Mouse (Mus musculus) gonadal fat pad, adult 2 months (tissue): ENCODE data around the gene Slc7a6. TPM values are rescaled to one million over a fixed set of nuclear protein-coding genes. Genes with fewer than 3 reads are reported as not detected.
"Not testable (repeated sequence)": the region's sequence is repeated elsewhere in the genome, so short reads cannot be mapped to it uniquely, and the experiment has no call there.

Source experiments
- DNase-seq: peaks from one replicate; pipeline ENCODE4 v3.0.0-alpha.2; 2012; ENCODE audit warnings: low read depth
- polyA plus RNA-seq: library from polyadenylated mRNA; depleted of rRNA; stranded (reverse); fragments of >200 nt; gene quantifications from 2 replicates; pipeline ENCODE4 v1.2.3, GENCODE M21; 2012; rRNA removed

The Slc7a6 gene
- polyA plus RNA-seq, 1 experiment, result 24.9 TPM

DNA sequence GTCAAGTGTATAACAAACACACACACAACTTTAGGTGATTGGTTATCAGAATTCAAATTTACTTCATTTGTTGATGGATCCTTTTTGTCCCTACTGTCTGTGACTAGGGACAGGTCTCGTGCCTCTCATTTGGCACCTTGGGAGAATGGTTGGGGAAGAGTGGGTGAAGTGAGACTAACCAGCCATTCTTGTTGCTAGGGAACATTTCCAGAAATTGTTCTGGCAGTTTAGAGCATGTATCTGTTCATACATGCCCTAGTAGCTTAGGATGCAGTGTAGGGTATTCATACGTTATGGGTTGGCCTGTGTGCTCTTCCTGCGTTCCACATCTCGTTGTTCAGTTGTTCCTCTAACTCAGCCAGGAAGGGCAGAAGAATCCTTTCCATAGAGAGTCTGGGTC lies 20.5 kb downstream of the Slc7a6 start:
- no peak for DNase-seq

DNA sequence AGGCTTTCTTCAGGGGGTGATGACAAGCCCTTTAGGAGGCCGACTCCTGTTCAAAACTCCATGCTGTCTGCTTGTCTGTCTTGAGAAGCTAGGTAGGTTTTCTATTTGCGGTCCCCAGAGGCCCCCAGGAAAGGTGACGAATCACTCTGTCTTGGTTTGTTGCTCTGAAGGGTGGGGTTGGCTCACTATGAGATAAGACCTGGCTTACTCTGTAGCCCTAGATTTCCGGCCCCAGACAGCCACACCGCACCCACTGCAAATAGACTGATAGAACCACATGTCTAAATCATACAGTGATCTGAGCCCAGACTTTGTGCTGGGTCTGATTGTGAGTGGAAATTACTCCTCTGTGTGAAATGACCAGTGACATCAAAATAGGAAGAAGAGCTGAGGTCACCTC lies 23.0 kb downstream of the Slc7a6 start:
- DNase-seq, result no peak

DNA sequence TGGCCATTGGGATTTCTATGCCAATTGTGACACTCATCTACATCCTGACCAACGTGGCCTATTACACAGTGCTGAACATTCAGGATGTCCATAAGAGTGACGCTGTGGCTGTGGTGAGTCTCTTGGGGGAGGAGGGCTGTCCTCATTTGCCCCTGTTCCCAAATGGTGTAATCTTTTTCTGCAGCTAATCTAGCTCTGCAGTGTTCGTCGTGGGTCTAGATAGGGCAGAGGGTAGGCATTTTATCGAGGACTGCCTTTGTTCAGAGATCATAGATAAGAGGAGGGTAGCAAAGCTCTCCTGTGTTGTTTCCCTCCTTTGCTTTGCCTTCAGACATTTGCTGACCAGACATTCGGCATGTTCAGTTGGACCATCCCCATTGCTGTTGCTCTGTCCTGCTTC lies 24.5 kb downstream of the Slc7a6 start:
- DNase-seq, result no peak

DNA sequence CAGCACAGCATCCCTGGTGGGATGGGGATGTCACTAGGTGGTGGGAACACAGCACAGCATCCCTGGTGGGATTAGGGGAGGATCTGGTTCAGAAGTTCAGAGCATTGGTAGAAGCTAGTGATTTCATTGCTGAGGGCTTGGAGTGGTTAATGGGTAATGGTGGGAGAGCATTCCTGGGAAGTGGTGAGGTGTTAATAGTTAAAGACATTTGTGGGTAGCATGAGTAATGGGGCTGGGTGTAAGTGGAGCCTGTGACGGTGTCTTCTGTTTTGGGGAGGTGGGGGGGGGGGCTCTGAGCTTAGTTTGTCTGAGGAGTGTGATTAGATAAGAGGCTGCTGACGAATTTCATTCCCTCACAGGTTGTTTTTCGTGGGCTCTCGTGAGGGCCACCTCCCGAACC lies 25.4 kb downstream of the Slc7a6 start:
- no peak for DNase-seq

DNA sequence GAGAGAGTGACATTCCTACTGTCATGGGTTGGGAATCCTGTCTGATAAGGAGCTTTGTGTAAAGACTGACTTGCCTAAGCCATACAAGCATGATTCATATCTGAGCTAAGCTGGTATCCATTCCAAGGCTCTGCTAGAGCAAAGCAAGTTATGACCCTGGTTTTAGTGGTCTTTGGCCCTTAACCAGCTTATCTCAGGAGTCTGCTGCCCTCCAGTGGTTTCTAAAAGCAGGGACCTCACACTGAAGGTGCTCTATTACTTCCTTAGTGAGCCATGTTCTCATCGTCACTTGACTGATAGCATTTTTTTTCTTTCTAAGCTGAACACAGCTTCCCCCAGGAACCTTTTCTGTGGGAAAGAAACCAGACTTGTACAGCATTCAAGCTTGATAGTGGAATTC lies 30.1 kb downstream of the Slc7a6 start:
- no peak for DNase-seq

DNA sequence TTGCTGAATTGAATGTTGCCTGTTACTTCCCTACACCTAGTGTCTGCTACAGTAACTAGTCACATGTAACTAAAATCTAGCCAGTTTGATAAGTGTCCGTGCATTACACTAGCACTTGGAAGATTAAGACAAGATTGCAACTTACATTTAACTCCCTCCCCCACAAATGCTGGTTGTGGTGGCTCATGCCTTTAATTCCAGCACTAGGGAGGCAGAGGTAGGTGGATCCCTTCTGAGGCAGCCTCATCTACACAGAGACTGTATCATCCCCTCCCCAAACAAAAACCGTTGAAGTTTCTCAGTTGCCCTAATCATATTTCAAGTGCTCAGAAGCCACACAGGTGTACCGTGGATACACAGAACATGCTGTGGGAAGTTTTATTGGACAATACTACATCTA lies 30.9 kb downstream of the Slc7a6 start:
- DNase-seq, result not testable (repeated sequence)

DNA sequence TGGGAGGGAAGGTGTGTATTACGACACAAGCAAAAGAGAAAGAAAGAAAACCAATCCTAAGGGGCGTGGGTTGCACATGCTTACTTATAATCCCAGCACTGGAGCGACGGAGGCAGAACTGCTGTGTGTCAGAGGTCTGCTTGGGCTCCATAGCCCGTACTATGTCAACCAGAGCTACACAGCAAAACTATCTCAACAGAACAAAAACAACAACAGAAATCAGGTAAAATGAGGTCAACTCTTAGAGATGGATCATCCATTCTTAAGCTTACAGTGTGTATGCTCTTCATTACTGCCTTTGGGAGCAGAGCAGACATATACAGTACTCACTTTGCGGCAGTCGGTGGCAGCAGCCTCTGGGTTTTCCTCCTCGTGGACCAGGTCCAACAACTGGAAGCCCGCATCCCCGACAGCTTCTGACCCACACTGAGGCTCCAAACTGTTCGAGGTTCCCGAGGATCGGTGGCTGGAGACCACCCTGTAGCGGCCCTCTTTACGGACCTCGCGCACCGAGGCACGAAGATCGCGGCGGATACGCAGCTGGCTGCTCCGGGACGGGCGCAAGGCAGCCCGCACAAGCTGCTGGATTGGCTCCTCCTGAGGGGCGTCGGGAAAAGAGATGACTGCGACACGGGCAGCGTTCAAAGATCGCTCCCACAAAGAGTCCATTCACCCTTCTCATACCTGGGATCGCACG lies 41.5 kb downstream of the Slc7a6 start:
- no peak for DNase-seq

DNA sequence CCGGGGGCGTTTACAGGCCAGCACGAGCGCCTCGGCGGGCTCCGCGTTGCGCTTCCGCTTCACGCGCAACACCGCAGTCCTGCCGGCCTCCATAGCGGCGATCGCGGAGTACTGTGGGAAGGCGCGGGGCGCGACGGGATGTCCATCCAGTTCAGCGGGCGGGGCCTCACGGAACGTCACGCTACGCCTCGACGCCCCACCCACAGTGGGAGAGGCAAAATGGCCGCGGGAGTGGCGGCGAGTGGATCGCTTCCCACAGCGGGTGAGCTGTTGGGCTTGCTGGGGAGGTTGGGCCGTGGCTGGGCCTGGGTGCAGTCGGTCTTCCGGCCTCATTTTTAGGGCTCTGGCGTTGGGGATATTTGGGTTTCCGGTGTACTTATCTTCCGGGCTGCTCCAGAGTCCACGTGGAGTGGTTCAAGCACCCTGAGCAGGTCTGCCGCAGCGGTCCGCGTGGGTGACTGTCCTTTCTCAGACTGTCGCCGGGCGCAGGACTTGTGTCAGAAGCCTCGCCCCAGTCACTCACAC lies 42.2 kb downstream of the Slc7a6 start, which contains the start of the genes Slc7a6os and Prmt7:
TSS of gene Slc7a6os (minus strand) at position 115 of the 525 bp plus-strand sequence.
TSS of gene Prmt7 (plus strand) at position 116 of the 525 bp plus-strand sequence.
- DNase-seq, result no peak

DNA sequence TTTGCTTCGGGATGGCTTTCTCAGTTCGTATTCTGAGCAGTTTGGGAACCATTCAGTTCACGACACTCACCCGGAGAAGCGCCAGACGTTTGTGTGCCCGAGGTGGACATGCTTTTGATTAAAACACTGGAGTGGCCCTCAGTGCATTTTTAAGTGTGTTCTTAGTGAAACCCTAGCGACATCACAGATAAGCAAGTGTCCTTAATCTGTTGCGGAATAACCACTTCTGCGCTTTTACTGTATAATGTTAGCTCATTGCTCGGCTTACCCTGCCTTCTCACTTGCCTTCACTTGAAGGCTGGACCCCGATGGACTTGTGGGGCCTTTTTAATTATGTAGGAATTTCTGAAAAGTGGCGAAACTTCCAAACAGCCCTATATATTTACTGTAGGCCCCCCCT lies 42.8 kb downstream of the Slc7a6 start:
- no peak for DNase-seq

DNA sequence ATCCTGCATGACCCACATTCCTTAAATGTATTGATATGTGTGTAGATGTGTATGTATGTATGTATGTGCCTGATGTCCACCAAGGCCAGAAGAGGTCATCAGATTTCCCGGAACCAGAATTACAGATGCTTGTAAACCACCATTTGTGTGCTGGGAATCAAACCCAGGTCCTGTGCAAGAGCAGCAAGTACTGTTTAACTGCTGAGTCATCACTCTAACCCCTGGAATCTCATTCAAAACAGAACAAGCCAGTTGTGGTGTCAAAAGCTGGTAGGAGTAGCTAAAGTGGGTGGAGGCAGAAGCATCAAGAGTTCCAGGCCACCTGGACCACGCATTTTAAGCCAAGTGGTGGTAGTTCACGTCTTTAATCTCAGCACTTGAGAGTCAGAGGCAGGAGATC lies 45.3 kb downstream of the Slc7a6 start:
- DNase-seq, result no peak

DNA sequence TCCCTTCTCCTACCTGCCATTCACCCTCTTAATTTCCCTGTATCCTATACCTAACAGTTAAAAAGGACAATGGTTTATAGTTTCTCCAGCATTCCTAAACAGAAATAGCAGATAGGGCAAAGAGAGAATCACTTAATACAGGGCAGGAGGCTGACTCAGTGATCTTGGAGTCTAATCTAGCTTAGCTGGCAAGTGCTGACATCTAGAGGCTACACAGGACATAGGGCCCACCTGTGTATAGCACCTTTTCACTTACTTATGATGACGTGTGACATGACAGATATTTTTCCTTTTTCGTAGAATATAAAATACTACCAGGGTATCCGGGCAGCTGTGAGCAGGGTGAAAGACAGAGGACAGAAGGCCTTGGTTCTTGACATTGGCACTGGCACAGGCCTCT lies 51.0 kb downstream of the Slc7a6 start:
- no peak for DNase-seq

DNA sequence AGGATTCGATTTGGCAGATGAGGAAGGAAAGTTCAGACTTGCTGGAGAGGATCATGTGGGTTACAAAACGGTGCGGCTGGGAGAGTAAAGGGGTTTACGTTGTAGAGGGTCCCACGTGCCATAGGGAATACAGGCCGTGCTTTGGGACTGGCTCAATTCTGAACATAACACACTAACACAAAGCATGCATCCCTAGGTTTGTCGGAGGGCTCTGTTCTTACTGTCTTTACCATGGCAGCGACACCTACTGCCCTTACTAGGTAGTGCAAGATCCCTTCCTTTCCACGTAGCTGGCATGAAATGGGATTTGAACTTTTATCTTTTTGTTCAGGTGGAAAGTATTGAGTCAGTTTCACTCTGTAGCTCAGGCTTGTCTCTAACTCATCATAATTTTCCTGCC lies 57.9 kb downstream of the Slc7a6 start:
- no peak for DNase-seq

DNA sequence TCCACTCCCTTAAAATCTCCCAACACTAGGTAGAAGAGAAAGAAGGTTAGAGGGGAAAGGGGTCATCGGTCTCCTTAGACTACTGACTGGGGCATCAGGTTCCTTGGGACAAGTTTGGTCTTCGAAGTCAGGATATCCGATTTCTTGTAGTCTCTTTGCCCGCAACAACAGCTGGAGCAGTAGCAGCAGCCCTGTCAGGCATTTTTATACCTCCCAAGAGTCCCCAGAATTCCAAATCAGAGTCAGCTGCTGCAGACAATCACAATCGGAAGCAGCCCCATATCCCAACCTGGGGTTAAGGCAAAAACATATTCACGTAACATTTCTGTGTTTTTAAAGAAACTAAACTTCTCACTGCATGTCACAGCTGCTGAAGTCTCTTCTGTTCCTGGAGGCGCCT lies 62.9 kb downstream of the Slc7a6 start:
- no peak for DNase-seq

DNA sequence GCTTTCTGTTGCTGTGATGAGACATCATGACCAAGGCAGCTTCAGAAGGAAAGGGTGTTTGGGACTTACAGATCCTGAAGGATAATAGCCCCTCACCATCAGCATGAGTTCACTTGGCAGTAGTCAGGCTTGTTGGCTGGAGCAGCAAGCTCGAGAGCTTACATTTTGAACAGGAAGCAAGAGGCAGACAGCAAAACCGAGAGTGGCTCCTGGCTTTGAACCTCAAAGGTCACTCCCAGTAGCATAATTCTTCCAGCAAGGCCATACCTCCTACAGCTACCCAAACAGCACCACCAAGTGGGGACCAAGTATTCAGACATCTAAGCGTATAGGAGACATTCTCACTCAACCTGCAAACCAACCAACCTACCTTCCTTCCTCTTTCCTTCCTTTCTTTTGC lies 64.1 kb downstream of the Slc7a6 start:
- DNase-seq, result no peak

DNA sequence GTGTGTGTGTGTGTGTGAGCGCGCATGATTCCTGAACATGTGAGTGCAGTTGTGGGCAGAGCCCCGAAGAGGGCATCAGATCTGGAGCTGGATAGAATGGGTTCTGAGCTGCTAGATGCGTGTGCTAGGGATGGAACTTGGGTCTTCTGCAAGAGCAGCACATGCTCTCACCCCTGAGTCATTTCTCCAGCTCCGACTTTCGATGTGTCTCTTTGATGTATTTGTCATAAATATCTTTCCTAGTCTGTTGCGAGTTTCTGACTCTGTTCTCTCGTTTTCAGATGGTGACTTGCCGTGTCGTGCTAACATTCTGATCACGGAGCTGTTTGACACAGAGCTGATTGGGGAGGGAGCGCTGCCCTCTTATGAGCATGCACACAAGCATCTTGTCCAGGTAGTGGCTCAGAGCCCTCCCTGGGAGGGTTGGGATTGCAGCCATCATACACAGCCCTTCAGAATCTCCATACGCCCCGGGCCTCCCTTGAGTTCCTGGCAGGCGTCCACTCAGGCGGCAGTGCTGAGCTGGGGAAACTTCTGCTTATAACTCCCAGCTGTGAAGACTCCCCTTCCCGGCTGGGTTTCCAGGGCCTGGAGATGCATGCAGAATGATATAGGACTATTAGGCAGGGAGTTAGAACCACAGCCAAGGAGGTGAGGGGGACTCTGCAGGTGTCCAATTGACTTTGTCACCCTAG lies 66.1 kb downstream of the Slc7a6 start:
- no peak for DNase-seq

DNA sequence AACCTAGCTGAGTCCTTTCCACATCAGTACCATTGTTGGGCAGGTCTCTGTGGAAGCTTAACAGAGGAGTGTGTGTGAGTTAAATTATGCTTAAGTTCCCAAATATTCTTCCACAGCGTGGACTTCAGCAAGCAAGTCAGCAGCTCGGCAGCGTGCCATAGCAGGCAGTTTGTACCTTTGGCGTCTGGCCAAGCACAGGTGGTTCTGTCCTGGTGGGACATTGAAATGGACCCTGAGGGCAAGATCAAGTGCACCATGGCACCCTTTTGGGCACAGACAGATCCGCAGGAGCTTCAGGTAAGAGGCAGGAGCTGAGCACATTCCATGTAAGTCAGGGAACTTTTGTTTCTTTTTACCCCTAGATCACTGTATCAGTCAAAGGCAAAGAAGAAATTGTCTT lies 68.4 kb downstream of the Slc7a6 start:
- DNase-seq, result no peak

Other genes with a start within 250 kb of the Slc7a6 start
- 1.5 and 7.4 TPM in 2 replicates for gene Ctrl, start 235.0 kb upstream of the Slc7a6 start, polyA plus RNA-seq
- gene Psmb10, start 230.4 kb upstream of the Slc7a6 start, polyA plus RNA-seq, result 69.8 and 91.4 TPM in 2 replicates
- 2.3 and 2.6 TPM in 2 replicates for gene Lcat, start 225.5 kb upstream of the Slc7a6 start, polyA plus RNA-seq
- gene Slc12a4, start 202.8 kb upstream of the Slc7a6 start, polyA plus RNA-seq, result 46.8 and 56.3 TPM in 2 replicates
- 0.92 and 1.7 TPM in 2 replicates for gene Dpep3, start 189.4 kb upstream of the Slc7a6 start, polyA plus RNA-seq
- 14.5 and 14.6 TPM in 2 replicates for gene Dus2, start 177.5 kb upstream of the Slc7a6 start, polyA plus RNA-seq
- not detected in 2 replicates for gene Dpep2nb, start 162.9 kb upstream of the Slc7a6 start, polyA plus RNA-seq
- 8.9 and 9.9 TPM in 2 replicates for gene Ddx28, start 157.0 kb upstream of the Slc7a6 start, polyA plus RNA-seq
- 23.5 and 26.6 TPM in 2 replicates for gene Nfatc3, start 110.0 kb upstream of the Slc7a6 start, polyA plus RNA-seq
- 59.5 and 80.6 TPM in 2 replicates for gene Esrp2, start 31.9 kb upstream of the Slc7a6 start, polyA plus RNA-seq
- gene Pla2g15, start 18.5 kb upstream of the Slc7a6 start, polyA plus RNA-seq, result 21.4 and 23.4 TPM in 2 replicates
- gene Slc7a6os, start 42.1 kb downstream of the Slc7a6 start, polyA plus RNA-seq, result 12.0 and 14.8 TPM in 2 replicates
- gene Prmt7, start 42.1 kb downstream of the Slc7a6 start, polyA plus RNA-seq, result 27.2 and 34.0 TPM in 2 replicates
- 4.3 and 6.5 TPM in 2 replicates for gene Smpd3, start 169.1 kb downstream of the Slc7a6 start, polyA plus RNA-seq
- gene Zfp90, start 246.5 kb downstream of the Slc7a6 start, polyA plus RNA-seq, result 3.3 TPM in 2 replicates